Mouse (Mus musculus) testis, postnatal 14 days (tissue): ENCODE measurements around the gene Upb1.
"Not testable (repeated sequence)": the region's sequence is repeated elsewhere in the genome, so short reads cannot be mapped to it uniquely, and the experiment has no call there.

ENCODE experiments used
- DNase-seq: peaks from one replicate; pipeline ENCODE4 v3.0.0; 2021; ENCODE audit warnings: low spot score

The Upb1 gene

GRCm38 (mm10) chr10:75400958-75401357 lies at the start of gene Upb1:
TSS of gene Upb1 (plus strand) at chr10:75401115.
- DNase-seq = no peak

GRCm38 (mm10) chr10:75352541-75352940 lies 48.4 kb upstream of the Upb1 start:
- no peak for DNase-seq

GRCm38 (mm10) chr10:75353838-75354241 lies 47.1 kb upstream of the Upb1 start:
- not testable (repeated sequence) for DNase-seq

- DNase-seq = no peak
Measured at GRCm38 (mm10) chr10:75355341-75355740, 45.6 kb upstream of the Upb1 start.

GRCm38 (mm10) chr10:75364214-75364690 lies 36.7 kb upstream of the Upb1 start:
- DNase-seq = peak; percentile 54

- peak; percentile 13 for DNase-seq
Measured at GRCm38 (mm10) chr10:75364796-75365195, 36.1 kb upstream of the Upb1 start.

DNA sequence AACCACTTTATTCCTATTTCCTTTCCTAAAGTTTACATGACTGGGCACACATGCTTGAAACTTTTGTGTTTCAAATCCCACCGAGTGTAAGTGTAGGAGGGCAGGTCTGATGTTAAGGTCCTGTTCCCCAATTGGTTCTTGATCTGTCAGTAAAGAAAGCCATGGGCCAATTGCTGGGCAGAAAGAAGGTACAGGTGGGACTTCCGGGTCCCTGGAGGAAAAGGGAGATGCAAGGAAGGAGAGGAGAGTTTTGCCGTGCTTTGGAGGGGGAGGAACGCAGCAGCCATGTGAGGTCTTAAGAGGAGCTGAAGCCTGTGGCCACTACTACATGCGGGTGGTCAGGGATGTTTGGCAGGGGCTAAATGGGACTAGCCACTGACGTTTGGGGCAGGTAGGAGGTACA lies 35.7 kb upstream of the Upb1 start:
- DNase-seq = peak; percentile 61

- not testable (repeated sequence) for DNase-seq
Measured at GRCm38 (mm10) chr10:75373655-75374351, 27.1 kb upstream of the Upb1 start.

DNA sequence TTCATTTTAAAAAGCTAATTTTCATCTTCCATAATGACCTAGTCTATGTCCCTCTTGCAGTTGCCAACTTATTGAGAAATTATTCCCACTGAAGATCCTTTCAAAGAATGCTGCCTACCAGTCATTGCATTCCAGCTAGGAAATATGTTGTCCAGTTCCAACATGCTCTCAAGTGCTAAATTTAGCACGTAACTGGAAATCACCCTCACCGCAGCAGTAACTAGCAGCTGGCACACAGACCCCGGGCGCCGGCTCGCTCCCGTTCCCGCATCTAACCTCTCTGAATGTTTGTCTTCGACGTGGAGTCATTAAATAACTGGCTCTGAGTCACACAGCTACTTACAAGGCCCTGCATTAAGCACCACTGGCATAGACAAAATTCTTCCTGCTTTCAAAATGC lies 22.2 kb upstream of the Upb1 start:
- no peak for DNase-seq

GRCm38 (mm10) chr10:75390156-75390555 lies 10.8 kb upstream of the Upb1 start:
- DNase-seq = no peak

GRCm38 (mm10) chr10:75390832-75391231 lies 10.1 kb upstream of the Upb1 start:
- DNase-seq = no peak

DNA sequence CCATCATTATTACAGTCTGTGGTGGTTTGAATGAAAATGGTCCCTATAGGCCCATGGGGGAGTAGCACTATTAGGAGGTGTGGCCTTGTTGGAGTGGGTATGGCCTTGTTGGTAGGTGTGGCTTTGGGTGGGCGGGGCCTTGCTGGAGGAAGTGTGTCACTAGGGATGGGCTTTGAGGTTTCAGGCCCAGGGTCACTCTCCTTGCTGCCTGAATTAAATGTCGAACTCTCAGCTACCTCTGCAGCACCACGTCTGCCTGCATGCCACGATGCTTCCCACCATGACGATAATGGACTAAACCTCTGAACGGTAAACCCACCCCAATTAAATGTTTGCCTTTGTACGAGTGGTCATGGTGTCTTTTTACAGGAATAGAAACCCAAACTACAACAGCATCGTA lies 6.1 kb upstream of the Upb1 start:
- DNase-seq = no peak

DNA sequence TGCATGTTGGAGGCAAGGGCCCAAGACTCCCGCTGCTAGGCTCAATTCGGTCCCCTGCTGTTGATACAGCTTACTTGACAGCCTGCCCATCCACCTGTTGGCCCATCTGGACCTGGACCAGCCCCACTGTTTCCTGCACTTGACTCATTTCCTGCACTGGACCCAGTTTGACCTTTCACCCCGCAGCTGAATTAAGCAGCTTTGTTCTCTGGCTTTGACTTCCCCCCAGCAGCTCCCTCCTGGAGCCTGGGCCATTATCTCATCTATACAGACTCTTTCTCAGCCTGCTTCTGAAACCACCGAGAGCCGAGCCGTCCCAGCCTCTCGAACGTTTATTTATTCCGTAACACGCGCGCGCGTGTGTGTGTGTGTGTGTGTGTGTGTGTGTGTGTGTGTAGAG lies 3.9 kb upstream of the Upb1 start:
- no peak for DNase-seq

DNA sequence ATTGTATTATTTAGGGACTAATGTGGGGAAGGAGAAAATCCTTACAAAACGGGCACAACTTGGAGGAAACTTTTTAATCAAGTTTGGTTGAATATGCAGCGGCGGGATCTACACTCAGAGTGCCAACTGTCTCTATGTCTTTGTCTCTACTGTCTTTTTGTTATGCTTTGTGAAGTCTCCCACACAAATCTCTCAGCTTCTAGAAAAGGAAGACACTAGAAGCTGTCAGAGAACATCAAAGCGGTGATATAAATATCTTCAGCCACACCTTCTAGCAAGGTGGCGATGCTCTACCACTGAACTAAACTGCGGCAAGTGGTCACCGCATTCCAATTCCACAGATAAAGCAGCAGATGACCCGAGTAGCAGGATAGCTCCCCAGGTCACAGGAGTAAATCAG lies 5.0 kb downstream of the Upb1 start:
- no peak for DNase-seq

- DNase-seq = peak; percentile 19
Measured at GRCm38 (mm10) chr10:75406755-75407154, 5.8 kb downstream of the Upb1 start.

GRCm38 (mm10) chr10:75407741-75408140 lies 6.8 kb downstream of the Upb1 start:
- no peak for DNase-seq

- DNase-seq = not testable (repeated sequence)
Measured at GRCm38 (mm10) chr10:75411343-75412113, 10.6 kb downstream of the Upb1 start.

DNA sequence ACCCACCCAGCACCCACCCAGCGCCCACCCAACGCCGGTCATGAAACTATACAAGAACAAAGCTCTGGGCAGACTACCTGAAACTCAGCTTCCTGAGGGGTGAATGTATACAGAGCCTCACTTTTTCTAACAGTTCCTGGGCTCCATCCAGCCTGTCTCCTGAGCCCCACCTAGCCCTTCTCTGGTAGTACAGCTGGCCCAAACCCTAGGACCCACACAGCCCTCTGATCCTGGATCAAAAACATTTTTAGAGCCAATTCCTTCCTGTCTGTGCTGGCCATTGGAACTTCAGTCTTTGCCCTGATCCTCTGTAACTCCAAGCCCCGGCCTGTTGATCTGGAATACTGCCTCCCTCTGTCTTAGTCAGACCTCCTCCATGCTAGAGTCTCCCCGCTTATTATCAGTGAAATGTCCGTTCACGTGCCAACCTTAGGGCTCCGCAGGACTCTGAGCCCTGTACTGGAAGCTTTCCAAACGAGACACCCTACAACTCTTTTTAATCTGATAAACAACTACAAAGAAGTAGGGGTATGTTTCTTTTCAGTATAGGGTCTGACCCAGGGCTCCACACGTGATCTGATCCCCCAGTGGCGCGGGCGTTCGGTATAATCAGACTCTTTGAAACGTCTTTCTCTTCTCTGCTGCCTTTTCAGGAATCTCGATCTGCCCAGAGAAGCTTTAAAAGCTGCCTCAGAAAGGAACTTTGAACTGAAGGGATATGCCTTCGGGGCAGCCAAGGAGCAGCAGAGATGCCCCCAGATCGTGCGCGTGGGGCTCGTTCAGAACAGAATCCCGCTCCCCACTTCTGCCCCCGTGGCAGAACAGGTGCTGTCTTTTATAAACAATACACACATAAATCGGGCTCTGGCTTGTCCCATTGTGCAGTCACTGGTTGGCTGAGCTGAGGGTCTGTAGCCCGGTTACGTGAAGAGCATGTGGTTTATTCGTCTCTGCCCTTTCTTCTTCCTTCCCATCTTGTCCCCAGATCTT lies 11.5 kb downstream of the Upb1 start:
- DNase-seq = no peak

- no peak for DNase-seq
Measured at GRCm38 (mm10) chr10:75414925-75415324, 14.0 kb downstream of the Upb1 start.

DNA sequence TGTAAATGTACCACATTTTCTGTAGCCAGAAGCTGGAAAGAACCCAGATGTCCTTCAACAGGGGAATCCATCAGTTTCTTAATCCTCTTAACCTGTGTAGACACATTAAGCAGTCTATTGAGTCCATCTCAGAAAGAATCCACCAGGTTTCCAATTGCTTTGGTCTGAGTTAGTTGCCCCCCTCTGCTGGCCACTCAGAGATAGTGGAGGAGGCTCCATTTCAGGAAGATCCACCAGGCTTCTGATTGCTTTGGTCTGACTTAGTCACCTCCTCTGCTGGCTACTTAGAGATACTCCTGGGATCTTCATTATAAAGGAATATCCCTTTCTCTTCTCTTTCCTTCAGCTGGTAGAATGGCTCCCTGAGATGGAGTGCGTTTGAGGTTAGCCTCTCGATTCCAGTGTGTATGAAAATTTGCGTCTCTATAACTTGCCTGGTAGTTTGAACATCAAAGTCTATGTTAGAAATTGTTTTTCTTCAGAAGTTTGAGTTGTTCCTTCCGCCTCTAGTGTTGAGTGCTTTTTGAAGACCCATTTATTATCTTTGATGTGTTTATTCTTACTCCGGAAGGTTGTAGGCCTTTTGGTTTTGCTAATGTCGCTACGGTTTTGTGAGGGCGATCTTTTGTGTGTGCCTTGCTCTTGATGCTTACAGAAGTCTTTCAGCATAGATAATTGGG lies 16.6 kb downstream of the Upb1 start:
- DNase-seq = no peak

DNA sequence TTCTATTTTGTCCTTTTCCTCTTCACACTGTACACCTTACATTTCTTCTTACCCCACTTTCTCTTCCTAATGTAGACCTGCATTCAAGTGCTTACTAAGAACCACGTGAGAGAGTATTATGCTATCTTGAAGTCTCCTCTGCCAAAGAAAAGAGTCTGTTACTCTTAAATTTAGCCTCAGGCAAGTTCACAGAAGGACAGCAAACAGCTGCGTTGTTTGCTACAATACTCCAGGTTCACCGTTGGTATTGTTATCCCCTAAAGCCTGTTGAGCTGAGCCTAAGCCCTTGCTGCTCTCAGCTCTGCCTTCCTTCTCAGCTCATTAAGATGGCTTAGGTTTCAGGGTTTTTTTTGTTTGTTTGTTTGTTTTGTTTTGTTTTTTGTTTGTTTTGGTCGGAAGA lies 17.8 kb downstream of the Upb1 start:
- DNase-seq = no peak

- no peak for DNase-seq
Measured at GRCm38 (mm10) chr10:75424498-75424901, 23.6 kb downstream of the Upb1 start.
